In genomic region chr10:37357304-37358060, GRCm38 (mm10) we compare ENCODE assay signal across 8 mouse cellular contexts.
DNase-seq lines count a peak whose midpoint lies in the region; ATAC-seq lines count a peak whose summit lies in the region.

No protein-coding gene starts in this region.

- no peaks in the 10 kb centered on the region for H3K27me3 ChIP-seq in kidney, embryonic 16.5 days (ENCODE audit: insufficient read depth, low read length)
- no peaks in the 10 kb centered on the region for H3K27me3 ChIP-seq in hindbrain, embryonic 14.5 days (ENCODE audit: control insufficient read depth, insufficient read depth, low read length)
- H3K27me3 ChIP-seq in limb, embryonic 13.5 days: no peaks in the 10 kb centered on the region
- H3K27me3 ChIP-seq in stomach, embryonic 15.5 days (replicated peaks): no peaks in the 10 kb centered on the region

- H3K4me3 ChIP-seq in kidney, embryonic 16.5 days (ENCODE audit: low read length): no peak overlapping the region
- no peak overlapping the region for H3K4me3 ChIP-seq in hindbrain, embryonic 14.5 days (replicated peaks; ENCODE audit: low read length)
- H3K4me3 ChIP-seq in limb, embryonic 13.5 days: no peak overlapping the region
- no peak overlapping the region for H3K4me3 ChIP-seq in stomach, embryonic 15.5 days (replicated peaks)

- no peaks in the 10 kb centered on the region for H3K9me3 ChIP-seq in kidney, embryonic 16.5 days (ENCODE audit: low read length)
- H3K9me3 ChIP-seq in hindbrain, embryonic 14.5 days (ENCODE audit: control insufficient read depth, low read length): no peaks in the 10 kb centered on the region
- no peaks in the 10 kb centered on the region for H3K9me3 ChIP-seq in limb, embryonic 13.5 days
- H3K9me3 ChIP-seq in stomach, embryonic 15.5 days: no peaks in the 10 kb centered on the region

- 58% methylated on average over 6 of the region's 6 CpGs for WGBS in kidney, embryonic 16.5 days
- WGBS in hindbrain, embryonic 14.5 days: 60% methylated on average over 6 of the region's 6 CpGs
- WGBS in limb, embryonic 13.5 days: 43% methylated on average over 6 of the region's 6 CpGs
- WGBS in stomach, embryonic 15.5 days: 37% methylated on average over 6 of the region's 6 CpGs

- H3K9ac ChIP-seq in kidney, embryonic 16.5 days (replicated peaks; ENCODE audit: low read length): no peak overlapping the region
- H3K9ac ChIP-seq in hindbrain, embryonic 14.5 days: no peak overlapping the region
- H3K9ac ChIP-seq in limb, embryonic 13.5 days: no peak overlapping the region
- no peak overlapping the region for H3K9ac ChIP-seq in stomach, embryonic 15.5 days

- H3K4me2 ChIP-seq in kidney, embryonic 16.5 days (replicated peaks; ENCODE audit: low read depth, low read length): no peak overlapping the region
- H3K4me2 ChIP-seq in hindbrain, embryonic 14.5 days (replicated peaks): no peak overlapping the region
- H3K4me2 ChIP-seq in limb, embryonic 13.5 days (replicated peaks): no peak overlapping the region
- no peak overlapping the region for H3K4me2 ChIP-seq in stomach, embryonic 15.5 days

- peaks cover 10% of the 10 kb centered on the region; the same call in 1 of the 2 replicates for H3K4me1 ChIP-seq in kidney, embryonic 16.5 days (ENCODE audit: insufficient read depth, low read length)
- H3K4me1 ChIP-seq in hindbrain, embryonic 14.5 days (replicated peaks; ENCODE audit: control insufficient read depth, insufficient read depth, low read length): 0 out of 2 replicates have a peak, but pooled peaks cover 5% of the 10 kb centered on the region
- H3K4me1 ChIP-seq in limb, embryonic 13.5 days: peaks cover 28% of the 10 kb centered on the region
- peaks cover 8% of the 10 kb centered on the region; the same call in 1 of the 2 replicates for H3K4me1 ChIP-seq in stomach, embryonic 15.5 days

- no peaks in the 10 kb centered on the region for H3K36me3 ChIP-seq in kidney, embryonic 16.5 days (ENCODE audit: insufficient read depth, low read length)
- no peaks in the 10 kb centered on the region for H3K36me3 ChIP-seq in hindbrain, embryonic 14.5 days (replicated peaks; ENCODE audit: control insufficient read depth, insufficient read depth)
- no peaks in the 10 kb centered on the region for H3K36me3 ChIP-seq in limb, embryonic 13.5 days
- H3K36me3 ChIP-seq in stomach, embryonic 15.5 days: no peaks in the 10 kb centered on the region

- no peak for DNase-seq in kidney, adult 9 months
- DNase-seq in cerebellum, postnatal 25 days: peak; percentile 50 to 60
- DNase-seq in hindbrain, embryonic 14.5 days (ENCODE audit: low spot score): peak; percentile 34
- no peak for DNase-seq in spleen, adult 18-20 months
- no peak for DNase-seq in urinary bladder, adult 18-20 months (ENCODE audit: low spot score in 2 of 2)

- H3K27ac ChIP-seq in kidney, embryonic 16.5 days (ENCODE audit: low read length): peak overlapping the region; percentile 46; the same call in 1 of the 2 replicates
- H3K27ac ChIP-seq in hindbrain, embryonic 14.5 days: peak overlapping the region; percentile 20; the same call in 1 of the 2 replicates
- H3K27ac ChIP-seq in limb, embryonic 13.5 days: peak overlapping the region; percentile 86
- peak overlapping the region; percentile 46 for H3K27ac ChIP-seq in stomach, embryonic 15.5 days

- ATAC-seq in kidney, embryonic 16.5 days (ENCODE audit: low FRiP score, low TSS enrichment): peak; percentile 76
- peak; percentile 90; the same call in 1 of the 2 replicates for ATAC-seq in hindbrain, embryonic 14.5 days (ENCODE audit: low FRiP score)
- peak; percentile 71 for ATAC-seq in limb, embryonic 13.5 days (ENCODE audit: low FRiP score, low read depth)
- peak; percentile 43; the same call in 1 of the 2 replicates for ATAC-seq in stomach, embryonic 15.5 days (ENCODE audit: insufficient read depth, low FRiP score, low read depth)

Comparison
In these comparisons a context has a peak if more than half of its experiments do, and no peak if none do; other contexts are left out.
1. H3K27ac ChIP-seq: peak in every context shown above with its lines; median percentile 86 in limb, embryonic 13.5 days; 46 in kidney, embryonic 16.5 days; 46 in stomach, embryonic 15.5 days; 20 in hindbrain, embryonic 14.5 days.
2. DNase-seq: peak in cerebellum, postnatal 25 days (2 of 2) and hindbrain, embryonic 14.5 days (single experiment); none in kidney, adult 9 months (single experiment), spleen, adult 18-20 months (0 of 2) and urinary bladder, adult 18-20 months (0 of 2).
3. Peak in every context shown above with its lines, with median percentiles within 50 percentile points of each other: ATAC-seq.